Mouse (Mus musculus): Measurements from ENCODE around the gene Pycr2.
"Not testable (repeated sequence)": the region's sequence is repeated elsewhere in the genome, so short reads cannot be mapped to it uniquely, and the experiment has no call there.

The Pycr2 gene

GRCm38 (mm10) chr1:180905307-180905706 is 1.2 kb downstream of the Pycr2 start:
- DNase-seq (ENCODE audit: low spot score in 2 of 2) = no peak

GRCm38 (mm10) chr1:180905876-180906275 is 1.8 kb downstream of the Pycr2 start:
- DNase-seq (ENCODE audit: low spot score in 2 of 2) = no peak

- DNase-seq (ENCODE audit: low spot score in 2 of 2) = no peak
These were observed 2.5 kb downstream of the Pycr2 start for GRCm38 (mm10) chr1:180906461-180907147.

- no peak for DNase-seq (ENCODE audit: low spot score in 2 of 2)
These were observed 7.0 kb downstream of the Pycr2 start for GRCm38 (mm10) chr1:180911138-180911537.

- DNase-seq (ENCODE audit: low spot score in 2 of 2) = no peak
These were observed 7.7 kb downstream of the Pycr2 start for GRCm38 (mm10) chr1:180911653-180912287.

GRCm38 (mm10) chr1:180912792-180913191 is 8.7 kb downstream of the Pycr2 start:
- DNase-seq (ENCODE audit: low spot score in 2 of 2) = no peak

GRCm38 (mm10) chr1:180913797-180914196 is 9.7 kb downstream of the Pycr2 start:
- DNase-seq (ENCODE audit: low spot score in 2 of 2) = no peak

- DNase-seq (ENCODE audit: low spot score in 2 of 2) = no peak
These were observed 12.3 kb downstream of the Pycr2 start for GRCm38 (mm10) chr1:180916425-180916824.

GRCm38 (mm10) chr1:180917053-180917452 is 13.0 kb downstream of the Pycr2 start:
- no peak for DNase-seq (ENCODE audit: low spot score in 2 of 2)

- DNase-seq (ENCODE audit: low spot score in 2 of 2) = no peak
These were observed 15.6 kb downstream of the Pycr2 start for GRCm38 (mm10) chr1:180919686-180920085.

- no peak for DNase-seq (ENCODE audit: low spot score in 2 of 2)
These were observed 18.4 kb downstream of the Pycr2 start for GRCm38 (mm10) chr1:180922273-180923048.

- DNase-seq (ENCODE audit: low spot score in 2 of 2) = no peak
These were observed 20.6 kb downstream of the Pycr2 start for GRCm38 (mm10) chr1:180924737-180925136.

- DNase-seq (ENCODE audit: low spot score in 2 of 2) = no peak
These were observed 22.2 kb downstream of the Pycr2 start for GRCm38 (mm10) chr1:180926286-180926685.

GRCm38 (mm10) chr1:180929599-180929998 is 25.5 kb downstream of the Pycr2 start:
- DNase-seq (ENCODE audit: low spot score in 2 of 2) = no peak

GRCm38 (mm10) chr1:180931106-180931505 is 27.0 kb downstream of the Pycr2 start:
- no peak for DNase-seq (ENCODE audit: low spot score in 2 of 2)

GRCm38 (mm10) chr1:180933659-180934058 is 29.6 kb downstream of the Pycr2 start:
- DNase-seq (ENCODE audit: low spot score in 2 of 2) = no peak

- DNase-seq (ENCODE audit: low spot score in 2 of 2) = no peak
These were observed 30.6 kb downstream of the Pycr2 start, which contains the start of gene Lefty1 for GRCm38 (mm10) chr1:180934467-180935419. Lefty1 (plus strand) TSS chr1:180935022.

- DNase-seq (ENCODE audit: low spot score in 2 of 2) = not testable (repeated sequence)
These were observed 32.7 kb downstream of the Pycr2 start for GRCm38 (mm10) chr1:180936610-180937398.

- DNase-seq (ENCODE audit: low spot score in 2 of 2) = not testable (repeated sequence)
These were observed 33.5 kb downstream of the Pycr2 start for GRCm38 (mm10) chr1:180937631-180938030.

- not testable (repeated sequence) for DNase-seq (ENCODE audit: low spot score in 2 of 2)
These were observed 34.7 kb downstream of the Pycr2 start for GRCm38 (mm10) chr1:180938781-180939180.

All from left cerebral cortex, adult 9 months (tissue).